Mouse (Mus musculus) brain, embryonic 14.5 days (tissue): ENCODE results near the gene Dcst1.

Source experiments
- CTCF ChIP-seq: fragments of 200-500 bp; IDR thresholded peaks from 2 replicates; pipeline ENCODE4 v1.5.1; 2012; ENCODE audit warnings: inconsistent platforms, mild to moderate bottlenecking, moderate library complexity, borderline replicate concordance; ENCODE audit not compliant: insufficient read depth, insufficient read length; ENCODE audit errors: extremely low read depth
- POLR2A ChIP-seq: fragments of 200-500 bp; IDR thresholded peaks from 2 replicates; pipeline ENCODE4 v1.6.1; 2012; ENCODE audit warnings: mild to moderate bottlenecking, inconsistent platforms, borderline replicate concordance; ENCODE audit not compliant: poor library complexity, insufficient read depth, insufficient read length, severe bottlenecking; ENCODE audit errors: extremely low read depth

- TF ChIP-seq CTCF (no peak), POLR2A (no peak)
Observed at GRCm38 (mm10) chr3:89327371-89327870, 37.6 kb downstream of the Dcst1 start.
